Mouse (Mus musculus) bone marrow, adult 2 months (tissue): ENCODE measurements around the gene Tsc2.

ENCODE experiments used
- CTCF ChIP-seq: fragments of 200-500 bp; IDR thresholded peaks from 2 replicates; pipeline ENCODE4 v1.5.1; 2011; ENCODE audit warnings: low read length, control low read depth; ENCODE audit not compliant: control insufficient read depth, insufficient read depth
- POLR2A ChIP-seq: fragments of 200-500 bp; IDR thresholded peaks from 2 replicates; pipeline ENCODE4 v1.6.1; 2011; ENCODE audit warnings: low read depth, mild to moderate bottlenecking, control low read depth, low read length, borderline replicate concordance; ENCODE audit not compliant: control insufficient read depth

GRCm38 (mm10) chr17:24632167-24632812 is at the start of gene Tsc2, which contains the start of gene Nthl1:
- TF ChIP-seq POLR2A, result peak; percentile 73; the same call in 1 of the 2 replicates
- no peak for TF ChIP-seq CTCF
